Mouse (Mus musculus): ENCODE data around the gene Cd7.

Gene Cd7

DNA sequence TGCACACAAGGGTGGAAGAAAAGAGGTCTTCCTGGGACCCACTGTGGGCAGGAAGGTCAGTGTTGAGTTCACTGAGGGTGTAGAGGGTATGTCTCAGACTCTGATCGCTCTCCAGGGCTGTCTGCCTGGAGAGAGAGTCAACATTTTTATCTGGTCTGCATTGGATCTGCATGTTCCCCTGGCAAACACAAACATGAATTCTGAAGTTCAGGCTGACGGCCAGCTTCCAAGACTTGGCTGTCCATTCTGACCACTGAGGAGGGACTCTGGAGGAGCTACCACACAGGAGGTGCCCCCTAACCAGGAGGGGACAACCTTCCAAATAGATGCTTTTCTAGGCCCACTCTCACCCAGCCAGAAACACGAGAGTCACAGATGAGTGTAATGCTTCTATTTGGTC, 47.4 kb downstream of the Cd7 start:
- H3K4me1 ChIP-seq (replicated peaks; ENCODE audit: low read depth, low read length) = peaks cover 46% of the 10 kb centered on the region
- no peaks in the 10 kb centered on the region for H3K27me3 ChIP-seq (ENCODE audit: insufficient read depth, low read length)
- H3K9me3 ChIP-seq (ENCODE audit: low read length) = no peaks in the 10 kb centered on the region
- peaks cover 49% of the 10 kb centered on the region for H3K36me3 ChIP-seq (ENCODE audit: insufficient read depth, low read length)
- peak overlapping the region; percentile 95 for H3K4me3 ChIP-seq (replicated peaks; ENCODE audit: low read length)
- TF ChIP-seq CTCF (conservative IDR thresholded peaks at IDR 0.05; ENCODE audit: low read length) (no peak), POU5F1 (IDR thresholded peaks at IDR 0.05; ENCODE audit: borderline replicate concordance, low read length) (no peak), NANOG (IDR thresholded peaks at IDR 0.05; ENCODE audit: borderline replicate concordance, low read length) (no peak)

DNA sequence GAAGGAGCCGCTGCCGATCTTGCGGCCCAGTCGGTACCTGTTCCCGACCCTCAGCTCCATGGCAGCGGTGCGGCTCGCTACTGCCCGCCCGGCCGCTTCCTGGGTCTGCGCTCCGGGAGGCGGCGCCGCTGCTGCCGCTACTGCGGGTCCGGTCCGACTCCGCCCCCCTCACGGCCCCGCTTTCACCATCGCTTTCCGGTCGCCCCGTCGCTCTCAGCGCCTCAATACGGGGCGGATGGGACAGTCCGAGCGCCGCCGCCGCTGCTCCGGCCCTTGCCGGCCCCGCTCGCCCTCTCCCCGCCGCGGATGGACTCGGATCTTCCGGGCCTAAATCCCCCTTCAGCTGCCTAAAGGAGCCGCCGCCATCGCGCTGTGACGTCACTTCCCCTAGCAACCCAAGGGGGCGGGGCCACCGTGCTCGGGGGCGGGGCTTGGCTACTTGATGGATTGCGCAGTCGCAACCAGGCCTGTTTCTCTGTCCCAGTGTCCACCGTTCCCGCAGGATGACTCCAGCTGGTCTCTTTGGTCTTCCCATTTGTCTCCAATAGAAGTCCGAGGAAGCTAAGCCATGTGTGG, 48.2 kb downstream of the Cd7 start, which contains the start of gene Csnk1d:
Csnk1d (minus strand) TSS at position 380 of the 576 bp plus-strand sequence.
- Histone ChIP-seq H3K27me3 (ENCODE audit: insufficient read depth, low read length) (no peaks in the 10 kb centered on the region), H3K4me1 (replicated peaks; ENCODE audit: low read depth, low read length) (peaks cover 47% of the 10 kb centered on the region), H3K4me3 (replicated peaks; ENCODE audit: low read length) (peak within 1 kb of the TSS; percentile 95), H3K36me3 (ENCODE audit: insufficient read depth, low read length) (peaks cover 51% of the 10 kb centered on the region), H3K9me3 (ENCODE audit: low read length) (no peaks in the 10 kb centered on the region)
- TF ChIP-seq NANOG (IDR thresholded peaks at IDR 0.05; ENCODE audit: borderline replicate concordance, low read length) = no peak
- TF ChIP-seq POU5F1 (IDR thresholded peaks at IDR 0.05; ENCODE audit: borderline replicate concordance, low read length) = no peak
- no peak for TF ChIP-seq CTCF (conservative IDR thresholded peaks at IDR 0.05; ENCODE audit: low read length)

DNA sequence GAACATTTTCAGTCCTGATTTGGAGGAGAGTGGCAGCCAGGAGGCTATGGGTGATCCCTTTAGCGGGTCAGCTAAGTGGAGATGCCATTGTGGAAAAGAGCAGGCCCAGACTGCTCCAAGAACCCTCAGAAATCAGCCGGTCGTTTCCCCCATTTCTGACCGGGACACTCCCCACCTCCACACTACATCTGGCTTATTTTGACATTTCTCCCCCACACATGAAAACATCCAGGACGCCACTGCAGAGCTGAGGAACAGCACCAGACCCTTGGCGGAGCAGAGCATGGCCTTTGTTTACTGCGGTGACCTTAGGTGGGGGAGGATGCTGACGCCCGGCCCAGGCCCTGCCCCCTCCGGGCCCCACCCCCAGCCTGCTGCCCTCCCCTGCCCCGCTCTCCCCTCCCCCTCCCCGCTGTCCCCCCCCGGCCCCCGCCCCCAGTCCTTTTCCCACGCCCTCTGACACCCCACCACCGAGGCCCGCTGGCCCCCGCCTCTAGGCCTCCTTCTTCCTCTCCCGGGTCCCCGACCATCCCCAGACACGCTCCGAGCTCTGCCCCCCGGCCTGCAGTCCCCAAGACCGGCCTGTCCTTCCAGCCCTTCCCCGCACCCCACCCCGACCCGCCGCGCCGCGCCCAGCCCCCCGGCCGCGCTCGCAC, 49.0 kb downstream of the Cd7 start:
- H3K27me3 ChIP-seq (ENCODE audit: insufficient read depth, low read length) = no peaks in the 10 kb centered on the region
- peaks cover 59% of the 10 kb centered on the region for H3K36me3 ChIP-seq (ENCODE audit: insufficient read depth, low read length)
- H3K4me1 ChIP-seq (replicated peaks; ENCODE audit: low read depth, low read length) = peaks cover 54% of the 10 kb centered on the region
- TF ChIP-seq NANOG (IDR thresholded peaks at IDR 0.05; ENCODE audit: borderline replicate concordance, low read length) (no peak), POU5F1 (IDR thresholded peaks at IDR 0.05; ENCODE audit: borderline replicate concordance, low read length) (no peak), CTCF (conservative IDR thresholded peaks at IDR 0.05; ENCODE audit: low read length) (no peak)
- H3K9me3 ChIP-seq (ENCODE audit: low read length) = no peaks in the 10 kb centered on the region
- peak overlapping the region; percentile 95 for H3K4me3 ChIP-seq (replicated peaks; ENCODE audit: low read length)

DNA sequence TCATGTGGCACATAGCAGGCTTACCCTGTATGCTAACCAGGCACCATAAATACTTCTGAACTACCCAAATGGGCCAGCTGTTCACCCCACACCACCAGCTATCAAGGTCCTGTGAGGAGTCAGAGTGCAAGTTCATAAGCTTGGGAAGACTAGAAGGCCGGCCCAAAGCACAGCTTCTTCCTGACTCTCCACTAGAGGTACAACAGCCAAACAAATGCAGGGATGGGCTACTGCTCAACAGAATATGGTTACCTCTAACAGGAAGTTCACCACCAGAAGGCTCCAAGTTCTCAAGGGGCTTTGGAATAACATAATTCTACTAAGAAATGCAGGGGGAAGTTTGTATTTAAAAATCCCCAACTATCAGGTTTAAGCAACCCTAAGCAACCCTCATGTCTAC, 49.7 kb downstream of the Cd7 start:
- peaks cover 60% of the 10 kb centered on the region for H3K36me3 ChIP-seq (ENCODE audit: insufficient read depth, low read length)

DNA sequence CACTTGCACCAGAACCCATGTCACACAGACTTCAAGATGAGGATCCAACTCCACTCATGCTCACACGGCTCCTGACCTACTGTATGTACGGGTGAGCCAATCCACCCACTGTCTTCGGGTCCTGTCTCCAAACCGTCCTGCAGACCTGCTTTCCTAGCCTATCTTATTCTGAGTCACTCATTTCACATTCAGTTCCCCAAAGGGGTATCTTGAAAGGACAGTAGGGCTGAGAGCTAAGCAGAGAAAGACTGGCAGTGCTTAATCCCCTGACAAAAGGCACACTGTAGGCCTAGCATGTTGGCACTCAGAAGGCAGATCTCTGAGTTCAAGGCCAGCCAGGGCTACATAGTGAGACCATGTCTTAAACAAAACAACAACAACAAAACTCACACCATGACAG, 50.8 kb downstream of the Cd7 start:
- TF ChIP-seq CTCF (conservative IDR thresholded peaks at IDR 0.05; ENCODE audit: low read length) (no peak), NANOG (IDR thresholded peaks at IDR 0.05; ENCODE audit: borderline replicate concordance, low read length) (no peak), POU5F1 (IDR thresholded peaks at IDR 0.05; ENCODE audit: borderline replicate concordance, low read length) (no peak)
- Histone ChIP-seq H3K9me3 (ENCODE audit: low read length) (no peaks in the 10 kb centered on the region), H3K27me3 (ENCODE audit: insufficient read depth, low read length) (no peaks in the 10 kb centered on the region), H3K36me3 (ENCODE audit: insufficient read depth, low read length) (peaks cover 68% of the 10 kb centered on the region), H3K4me3 (replicated peaks; ENCODE audit: low read length) (no peak overlapping the region; the same call in 1 of the 2 replicates), H3K4me1 (replicated peaks; ENCODE audit: low read depth, low read length) (peaks cover 69% of the 10 kb centered on the region)

More for the DNA sequence above, 49.7 kb downstream of the Cd7 start:
- Histone ChIP-seq H3K4me1 (replicated peaks; ENCODE audit: low read depth, low read length) (peaks cover 60% of the 10 kb centered on the region), H3K9me3 (ENCODE audit: low read length) (no peaks in the 10 kb centered on the region), H3K27me3 (ENCODE audit: insufficient read depth, low read length) (no peaks in the 10 kb centered on the region), H3K4me3 (replicated peaks; ENCODE audit: low read length) (peak overlapping the region; percentile 95)
- TF ChIP-seq POU5F1 (IDR thresholded peaks at IDR 0.05; ENCODE audit: borderline replicate concordance, low read length) = no peak
- TF ChIP-seq CTCF (conservative IDR thresholded peaks at IDR 0.05; ENCODE audit: low read length) = no peak
- TF ChIP-seq NANOG (IDR thresholded peaks at IDR 0.05; ENCODE audit: borderline replicate concordance, low read length) = no peak

DNA sequence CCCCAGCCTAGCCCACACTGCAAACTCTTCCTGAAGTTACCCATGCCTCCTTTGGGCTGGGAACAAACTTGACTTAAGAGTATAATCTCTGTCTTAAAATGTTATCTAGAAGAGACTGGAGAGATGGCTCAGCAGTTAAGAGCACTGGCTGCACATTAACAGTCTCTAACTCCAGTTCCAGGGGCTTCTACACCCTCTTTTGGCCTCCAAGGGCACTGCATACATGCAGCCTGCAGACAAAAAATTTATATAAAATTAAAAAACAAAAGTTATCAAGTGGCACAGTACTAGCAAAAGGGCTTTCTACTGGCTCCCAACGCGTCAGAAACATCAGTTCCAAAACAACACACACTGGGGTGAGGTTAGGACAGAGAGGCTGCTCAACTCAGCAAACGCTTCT, 51.6 kb downstream of the Cd7 start:
- peaks cover 69% of the 10 kb centered on the region for H3K4me1 ChIP-seq (replicated peaks; ENCODE audit: low read depth, low read length)
- no peaks in the 10 kb centered on the region for H3K27me3 ChIP-seq (ENCODE audit: insufficient read depth, low read length)
- no peak overlapping the region for H3K4me3 ChIP-seq (replicated peaks; ENCODE audit: low read length)
- no peaks in the 10 kb centered on the region for H3K9me3 ChIP-seq (ENCODE audit: low read length)
- peaks cover 69% of the 10 kb centered on the region for H3K36me3 ChIP-seq (ENCODE audit: insufficient read depth, low read length)
- TF ChIP-seq NANOG (IDR thresholded peaks at IDR 0.05; ENCODE audit: borderline replicate concordance, low read length) (no peak), CTCF (conservative IDR thresholded peaks at IDR 0.05; ENCODE audit: low read length) (no peak), POU5F1 (IDR thresholded peaks at IDR 0.05; ENCODE audit: borderline replicate concordance, low read length) (no peak)
